Mouse (Mus musculus) midbrain, postnatal 0 days (tissue): ENCODE results near the gene Dock11. TPM values are rescaled to one million over a fixed set of nuclear protein-coding genes. Genes with fewer than 3 reads are reported as not detected.
A peak's percentile ranks its signal among the peaks of the same experiment; 100 is the strongest.

Source experiments
- ATAC-seq: fragments of 200-750 bp; cut with Nextera tagmentation; 2 replicates; pipeline ENCODE4 v1.8.0; 2017; ENCODE audit warnings: moderate number of reproducible peaks, mild to moderate bottlenecking, moderate TSS enrichment, moderate library complexity; ENCODE audit not compliant: low FRiP score
- DNase-seq: peaks from one replicate; pipeline ENCODE4 v3.0.0-alpha.2; 2015; ENCODE audit warnings: low spot score
- H3K27ac ChIP-seq: fragments of 300-500 bp; sonication (generic); 2 replicates; pipeline ENCODE4 v1.5.1; 2014; ENCODE audit warnings: low read depth, mild to moderate bottlenecking, low read length, mixed read lengths
- H3K27me3 ChIP-seq: fragments of 300-500 bp; sonication (generic); 2 replicates; pipeline ENCODE4 v1.6.1; 2014; ENCODE audit warnings: low read length, control low read depth, mixed read lengths; ENCODE audit not compliant: insufficient read depth
- H3K36me3 ChIP-seq: fragments of 300-500 bp; sonication (generic); 2 replicates; pipeline ENCODE4 v1.6.1; 2014; ENCODE audit warnings: low read length, control low read depth, mixed read lengths; ENCODE audit not compliant: insufficient read depth
- H3K4me1 ChIP-seq: fragments of 300-500 bp; sonication (generic); 2 replicates; pipeline ENCODE4 v1.6.1; 2014; ENCODE audit warnings: mild to moderate bottlenecking, control low read depth, antibody characterized with exemption, low read length, mixed read lengths; ENCODE audit not compliant: insufficient read depth
- H3K4me2 ChIP-seq: fragments of 300-500 bp; sonication (generic); 2 replicates; pipeline ENCODE4 v1.6.1; 2014; ENCODE audit warnings: low read depth, mild to moderate bottlenecking, low read length, mixed read lengths; ENCODE audit not compliant: poor library complexity, severe bottlenecking
- H3K4me3 ChIP-seq: fragments of 300-500 bp; sonication (generic); 2 replicates; pipeline ENCODE4 v1.5.1; 2014; ENCODE audit warnings: low read depth, mild to moderate bottlenecking, low read length, moderate library complexity
- H3K9ac ChIP-seq: fragments of 300-500 bp; sonication (generic); replicated peaks from 2 replicates; pipeline ENCODE4 v1.6.1; 2014; ENCODE audit warnings: mild to moderate bottlenecking, low read length, moderate library complexity, mixed read lengths; ENCODE audit not compliant: poor library complexity, severe bottlenecking
- H3K9me3 ChIP-seq: fragments of 300-500 bp; sonication (generic); 2 replicates; pipeline ENCODE4 v1.6.1; 2016; ENCODE audit warnings: low read length, control low read depth
- CTCF ChIP-seq: IDR thresholded peaks from 2 replicates; pipeline ENCODE4 v1.5.1; 2016; ENCODE audit warnings: antibody characterized with exemption, mild to moderate bottlenecking
- WGBS: fragments of 180-500 bp; shearing (Covaris S2); extraction: QIAGEN DNeasy Blood & Tissue Kit; methylation state at CpG from one replicate; pipeline ENCODE4 v1.1.7; 2014; 5-methylcytosine and 5-hydroxymethylcytosine counted together
- polyA plus RNA-seq: library from polyadenylated mRNA; unstranded; fragments of >200 nt; fragmentation: Nextera tagmentation; extraction: Ambion mirVana; gene quantifications from 2 replicates; pipeline ENCODE4 v1.2.1, GENCODE M21; 2015
- total RNA-seq: library from RNA; depleted of rRNA; stranded (reverse); fragments of >200 nt; gene quantifications from 2 replicates; pipeline ENCODE4 v1.2.3, GENCODE M21; 2014; rRNA removed

The Dock11 gene
- total RNA-seq (21.4 and 25.8 TPM in 2 replicates), polyA plus RNA-seq (4.4 and 5.6 TPM in 2 replicates)

- Histone ChIP-seq H3K36me3 (no peaks in the 10 kb centered on the region), H3K4me2 (peak within 1 kb of the TSS; percentile 58), H3K9ac (peak within 1 kb of the TSS; percentile 51), H3K27me3 (no peaks in the 10 kb centered on the region), H3K27ac (peak within 1 kb of the TSS; percentile 51), H3K4me1 (no peaks in the 10 kb centered on the region), H3K4me3 (peak within 1 kb of the TSS; percentile 59), H3K9me3 (no peaks in the 10 kb centered on the region)
- DNase-seq (peak; percentile 49), ATAC-seq (peak; percentile 83)
- WGBS = 16% methylated on average over 35 of the region's 38 CpGs
- no peak for TF ChIP-seq CTCF
These were observed at the start of gene Dock11 for GRCm38 (mm10) chrX:35888087-35888895. Gene Dock11, plus strand, starts transcription at chrX:35888832.

GRCm38 (mm10) chrX:35879703-35880102, 8.9 kb upstream of the Dock11 start:
- no peak overlapping the region for H3K4me3 ChIP-seq
- H3K4me2 ChIP-seq = no peak overlapping the region
- H3K4me1 ChIP-seq = no peaks in the 10 kb centered on the region
- WGBS = 56% methylated on average over 1 of the region's 1 CpGs
- H3K9ac ChIP-seq = no peak overlapping the region
- H3K36me3 ChIP-seq = no peaks in the 10 kb centered on the region
- TF ChIP-seq CTCF = peak; percentile 63
- H3K27me3 ChIP-seq = no peaks in the 10 kb centered on the region
- ATAC-seq (no peak), DNase-seq (peak; percentile 47)
- H3K9me3 ChIP-seq = no peaks in the 10 kb centered on the region
- no peak overlapping the region for H3K27ac ChIP-seq

GRCm38 (mm10) chrX:35888945-35889799, 540 bp downstream of the Dock11 start:
- DNase-seq (peak; percentile 15), ATAC-seq (peak; percentile 71)
- Histone ChIP-seq H3K4me2 (peak overlapping the region; percentile 58), H3K36me3 (no peaks in the 10 kb centered on the region), H3K27ac (peak overlapping the region; percentile 51), H3K4me1 (no peaks in the 10 kb centered on the region), H3K4me3 (peak overlapping the region; percentile 59), H3K9ac (peak overlapping the region; percentile 51), H3K9me3 (no peaks in the 10 kb centered on the region), H3K27me3 (no peaks in the 10 kb centered on the region)
- no peak for TF ChIP-seq CTCF
- WGBS = 22% methylated on average over 41 of the region's 58 CpGs

GRCm38 (mm10) chrX:35889800-35890106, 1.1 kb downstream of the Dock11 start:
- no peaks in the 10 kb centered on the region for H3K27me3 ChIP-seq
- TF ChIP-seq CTCF = no peak
- H3K27ac ChIP-seq = 0 out of 2 replicates have a peak overlapping the region, but pooled peaks have one; percentile 51
- H3K4me3 ChIP-seq = peak overlapping the region; percentile 59
- no peaks in the 10 kb centered on the region for H3K36me3 ChIP-seq
- H3K9me3 ChIP-seq = no peaks in the 10 kb centered on the region
- DNase-seq = no peak
- 11% methylated on average over 8 of the region's 8 CpGs for WGBS
- H3K9ac ChIP-seq = peak overlapping the region; percentile 51; the same call in 1 of the 2 replicates
- H3K4me1 ChIP-seq = no peaks in the 10 kb centered on the region
- ATAC-seq = peak; percentile 52
- peak overlapping the region; percentile 58 for H3K4me2 ChIP-seq

GRCm38 (mm10) chrX:35891534-35892125, 3.0 kb downstream of the Dock11 start:
- H3K36me3 ChIP-seq = no peaks in the 10 kb centered on the region
- H3K4me2 ChIP-seq = no peak overlapping the region
- H3K27me3 ChIP-seq = no peaks in the 10 kb centered on the region
- no peaks in the 10 kb centered on the region for H3K9me3 ChIP-seq
- DNase-seq (no peak), ATAC-seq (no peak)
- no peak for TF ChIP-seq CTCF
- no peaks in the 10 kb centered on the region for H3K4me1 ChIP-seq
- no peak overlapping the region for H3K9ac ChIP-seq
- H3K27ac ChIP-seq = no peak overlapping the region
- H3K4me3 ChIP-seq = no peak overlapping the region
- WGBS = 54% methylated on average over 5 of the region's 5 CpGs
